Mouse (Mus musculus): ENCODE results near the gene Lrrc4. TPM values are rescaled to one million over a fixed set of nuclear protein-coding genes. Genes with fewer than 3 reads are reported as not detected.

Lrrc4 gene
- 10 to 100 TPM; 86.3 to 97.2 TPM for total RNA-seq (2021)

GRCm38 (mm10) chr6:28831011-28831853, at the start of gene Lrrc4:
TSS of gene Lrrc4 (minus strand) at chr6:28831747.
- DNase-seq (ENCODE audit: extremely low spot score in 1 of 2, low spot score in 1 of 2), result no peak

DNA sequence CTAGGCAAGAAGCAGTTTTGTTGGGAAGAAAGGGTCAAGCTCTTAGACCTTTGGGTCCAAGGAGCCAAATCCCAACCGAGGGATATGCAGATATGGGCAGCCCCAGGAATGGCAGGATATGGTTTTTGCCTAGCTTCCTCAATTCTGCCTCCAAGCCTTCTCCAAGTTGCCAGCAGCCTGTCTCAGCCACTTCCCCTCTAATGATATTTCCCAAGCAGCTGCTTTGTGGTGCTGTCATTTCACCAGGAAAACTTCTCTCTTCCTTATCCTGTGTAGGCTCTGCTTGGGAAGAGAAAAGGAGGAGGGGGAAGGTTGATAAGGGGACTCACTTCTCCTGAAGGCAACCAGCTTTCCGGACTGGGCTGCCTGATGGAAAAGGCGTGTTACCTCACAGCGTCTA, 49.4 kb upstream of the Lrrc4 start:
- DNase-seq (ENCODE audit: extremely low spot score in 1 of 2, low spot score in 1 of 2), result no peak

GRCm38 (mm10) chr6:28879315-28879714, 47.8 kb upstream of the Lrrc4 start:
- no peak for DNase-seq (ENCODE audit: extremely low spot score in 1 of 2, low spot score in 1 of 2)

DNA sequence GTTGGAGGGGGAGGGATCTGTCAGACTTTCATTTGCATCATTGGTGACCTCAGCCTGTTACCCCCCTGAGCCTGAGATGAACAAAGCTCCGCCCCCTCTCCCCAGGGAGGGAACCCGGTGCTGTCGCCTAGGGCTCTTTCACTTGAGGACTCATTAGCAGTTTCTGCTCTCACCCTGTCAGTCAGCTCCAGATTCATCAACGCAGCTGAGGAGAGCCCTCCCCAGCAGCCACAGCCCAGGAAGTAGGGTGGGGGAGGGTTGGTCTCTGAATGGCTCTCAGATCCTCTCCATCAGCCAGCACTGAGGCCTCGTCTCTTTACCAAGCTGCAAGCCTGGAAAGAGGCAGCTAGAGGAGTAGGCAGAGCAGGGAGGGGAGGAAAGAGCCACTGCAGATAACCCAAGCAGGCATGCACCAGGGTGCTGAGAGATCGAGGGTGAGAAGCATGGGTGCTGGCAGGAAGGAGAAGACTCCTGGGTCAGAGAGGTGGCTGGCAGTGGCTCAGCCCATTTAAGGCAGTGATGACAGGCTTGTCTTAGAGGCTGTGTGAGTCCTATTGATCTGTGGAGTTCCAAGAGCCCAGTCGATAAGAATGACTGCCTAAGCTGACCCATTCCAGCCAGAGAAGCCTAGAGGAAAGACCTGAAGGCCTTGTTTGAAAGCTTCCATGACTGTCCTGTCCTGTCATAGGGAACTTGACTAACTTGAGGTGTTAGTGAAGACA, 46.6 kb upstream of the Lrrc4 start:
- no peak for DNase-seq (ENCODE audit: extremely low spot score in 1 of 2, low spot score in 1 of 2)

DNA sequence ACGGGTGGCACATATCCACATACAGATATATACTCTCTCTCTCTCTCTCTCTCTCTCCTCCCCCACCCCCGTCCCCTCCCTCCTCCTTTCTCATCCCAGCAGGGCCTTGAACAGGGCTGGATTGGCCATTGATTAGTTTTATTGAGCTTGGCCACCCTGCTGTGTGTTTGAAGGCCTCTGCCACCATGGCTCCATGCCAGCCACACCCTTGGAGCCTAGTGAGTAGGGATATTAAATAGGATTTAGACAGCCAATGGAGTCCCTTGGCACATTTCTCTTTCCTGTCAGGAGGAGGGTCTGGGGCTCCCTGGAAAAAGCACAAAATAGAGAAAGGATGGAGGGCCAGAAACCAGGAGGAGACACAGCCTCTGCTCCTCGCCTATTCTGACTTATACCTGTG, 44.9 kb upstream of the Lrrc4 start:
- no peak for DNase-seq (ENCODE audit: extremely low spot score in 1 of 2, low spot score in 1 of 2)

- DNase-seq (ENCODE audit: extremely low spot score in 1 of 2, low spot score in 1 of 2), result no peak
These were observed 43.8 kb upstream of the Lrrc4 start for GRCm38 (mm10) chr6:28875333-28875732.

DNA sequence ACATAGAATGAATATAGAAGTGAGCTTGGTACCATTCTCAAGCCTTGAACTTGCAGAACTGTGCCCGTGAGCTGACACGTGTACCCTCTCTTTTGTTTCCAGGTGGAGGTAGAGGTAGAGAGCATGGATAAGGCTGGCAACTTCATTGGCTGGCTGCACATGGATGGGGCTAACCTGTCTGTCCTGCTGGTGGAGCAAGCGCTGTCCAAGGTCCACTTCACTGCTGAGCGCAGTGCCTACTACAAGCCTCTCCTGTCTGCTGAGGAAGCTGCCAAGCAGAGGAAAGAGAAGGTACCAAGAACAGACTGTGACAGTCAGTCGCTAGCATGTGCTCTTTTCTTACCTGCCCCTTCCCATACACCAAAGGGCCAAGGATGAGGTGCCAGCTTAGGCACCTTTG, 43.2 kb upstream of the Lrrc4 start:
- no peak for DNase-seq (ENCODE audit: extremely low spot score in 1 of 2, low spot score in 1 of 2)

GRCm38 (mm10) chr6:28874053-28874452, 42.5 kb upstream of the Lrrc4 start:
- no peak for DNase-seq (ENCODE audit: extremely low spot score in 1 of 2, low spot score in 1 of 2)

DNA sequence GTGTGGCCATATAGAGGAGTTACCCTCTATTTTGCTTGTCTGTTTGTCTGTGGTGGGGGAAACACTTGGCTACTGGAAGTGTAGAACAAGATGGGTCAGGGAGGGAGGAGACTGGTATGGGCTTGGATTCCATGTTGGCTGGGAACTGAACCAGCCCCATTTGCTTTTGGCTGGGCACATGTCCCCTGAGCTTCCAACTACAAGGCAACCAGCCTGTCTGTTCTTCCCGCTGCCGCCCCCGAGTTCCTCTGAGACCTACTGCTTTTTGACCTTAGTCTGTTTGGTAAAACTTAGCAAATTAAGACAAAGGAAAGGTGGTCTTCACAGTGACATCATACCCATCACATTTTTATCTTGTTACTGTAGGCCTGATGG, 40.9 kb upstream of the Lrrc4 start:
- DNase-seq (ENCODE audit: extremely low spot score in 1 of 2, low spot score in 1 of 2), result no peak

GRCm38 (mm10) chr6:28871725-28872420, 40.3 kb upstream of the Lrrc4 start:
- no peak for DNase-seq (ENCODE audit: extremely low spot score in 1 of 2, low spot score in 1 of 2)

DNA sequence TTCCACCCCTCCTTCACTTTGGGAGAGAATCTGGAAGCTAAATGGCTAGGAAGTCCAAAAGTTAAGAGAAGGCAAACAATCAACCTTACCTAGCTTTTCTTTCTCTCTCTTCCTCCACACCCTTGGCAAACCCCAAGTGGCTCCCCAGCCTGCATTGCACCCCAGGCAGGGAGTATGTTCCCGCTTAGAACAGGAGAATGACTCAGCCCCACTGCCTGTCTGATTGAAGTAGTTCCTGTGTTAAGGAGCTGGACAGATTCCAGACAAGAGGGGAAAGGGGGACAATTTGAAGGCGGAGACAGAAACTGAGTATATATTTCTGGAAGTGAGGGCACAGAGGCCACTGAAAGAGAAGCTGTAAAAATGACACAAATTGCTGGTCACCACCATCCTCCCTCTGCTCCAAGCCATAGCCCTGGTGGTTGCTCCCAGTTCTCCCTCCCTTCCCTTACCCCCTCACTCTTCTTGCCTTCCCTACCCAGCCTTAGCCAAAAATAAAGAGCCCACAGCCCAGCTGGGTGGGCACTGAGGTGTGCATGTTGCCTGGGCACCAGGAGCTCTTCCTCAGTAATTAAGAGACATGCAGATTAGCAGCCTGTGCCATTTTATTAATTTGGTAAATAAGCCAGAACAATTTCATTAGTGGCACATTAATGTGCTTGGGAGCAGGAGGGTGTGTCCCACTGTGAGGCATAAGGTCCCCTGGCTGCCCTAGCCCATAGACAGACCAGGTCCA, 36.1 kb upstream of the Lrrc4 start:
- no peak for DNase-seq (ENCODE audit: extremely low spot score in 1 of 2, low spot score in 1 of 2)

GRCm38 (mm10) chr6:28866206-28866605, 34.7 kb upstream of the Lrrc4 start:
- no peak for DNase-seq (ENCODE audit: extremely low spot score in 1 of 2, low spot score in 1 of 2)

- DNase-seq (ENCODE audit: extremely low spot score in 1 of 2, low spot score in 1 of 2), result no peak
These were observed 33.6 kb upstream of the Lrrc4 start for GRCm38 (mm10) chr6:28865112-28865511.

DNA sequence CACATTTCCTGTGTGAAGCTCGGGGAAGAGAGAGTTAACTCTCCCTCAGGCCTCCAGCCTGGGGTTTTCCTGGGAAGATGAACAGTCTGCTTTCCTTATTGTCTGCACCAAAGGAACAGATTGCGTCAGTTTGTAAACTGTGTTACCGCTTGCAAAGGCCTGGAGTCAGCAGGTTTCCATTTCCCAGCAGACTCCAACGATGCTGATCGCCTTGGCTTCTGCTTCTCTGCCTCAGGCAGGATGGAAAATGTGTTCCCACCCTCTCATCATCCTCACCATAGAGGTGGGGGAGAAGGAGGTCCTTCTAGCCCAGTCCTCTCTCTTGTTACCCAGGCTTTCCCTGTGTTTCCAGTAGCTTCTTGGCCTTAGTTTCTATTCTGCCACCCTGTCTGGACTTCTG, 33.1 kb upstream of the Lrrc4 start:
- no peak for DNase-seq (ENCODE audit: extremely low spot score in 1 of 2, low spot score in 1 of 2)

- DNase-seq (ENCODE audit: extremely low spot score in 1 of 2, low spot score in 1 of 2), result no peak
These were observed 30.8 kb upstream of the Lrrc4 start for GRCm38 (mm10) chr6:28862304-28862703.

DNA sequence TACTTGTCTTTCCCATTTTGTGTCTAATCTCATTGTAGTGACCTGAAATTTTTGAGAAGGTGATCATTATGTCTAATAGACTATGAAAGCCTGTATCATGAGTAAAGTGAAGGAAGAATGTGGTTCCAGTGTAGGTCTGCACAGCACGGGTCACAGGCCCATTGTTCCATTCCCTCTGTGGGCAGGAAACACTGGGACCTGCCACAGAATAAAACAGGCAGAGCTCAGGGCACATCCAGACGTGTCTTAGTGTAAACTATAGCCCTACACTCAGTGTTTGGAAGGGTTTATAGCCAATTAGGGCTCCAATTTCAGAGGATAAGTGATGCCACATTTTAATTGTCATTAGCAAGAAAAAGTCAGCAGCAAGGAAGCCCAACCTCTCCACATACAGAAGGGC, 29.4 kb upstream of the Lrrc4 start:
- DNase-seq (ENCODE audit: extremely low spot score in 1 of 2, low spot score in 1 of 2), result no peak

DNA sequence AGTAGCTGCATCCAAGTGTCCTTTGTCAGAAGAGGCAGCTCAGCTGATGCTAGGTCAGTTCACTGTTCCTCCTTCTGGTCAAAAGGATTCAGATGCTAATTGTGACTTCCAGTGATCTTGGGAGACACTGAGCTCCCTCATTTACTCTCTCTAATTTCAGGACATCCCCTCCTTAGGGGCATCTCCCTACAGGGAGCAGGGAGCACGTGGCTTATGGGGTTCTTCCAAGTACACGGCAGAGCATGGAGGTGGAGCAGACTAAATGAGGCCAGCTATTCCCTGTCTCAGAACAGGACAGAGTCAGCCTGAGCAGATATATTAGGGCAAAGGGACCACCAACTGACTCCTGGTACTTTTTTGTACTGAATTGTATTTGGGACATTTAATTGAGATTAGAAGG, 28.9 kb upstream of the Lrrc4 start:
- DNase-seq (ENCODE audit: extremely low spot score in 1 of 2, low spot score in 1 of 2), result no peak

DNA sequence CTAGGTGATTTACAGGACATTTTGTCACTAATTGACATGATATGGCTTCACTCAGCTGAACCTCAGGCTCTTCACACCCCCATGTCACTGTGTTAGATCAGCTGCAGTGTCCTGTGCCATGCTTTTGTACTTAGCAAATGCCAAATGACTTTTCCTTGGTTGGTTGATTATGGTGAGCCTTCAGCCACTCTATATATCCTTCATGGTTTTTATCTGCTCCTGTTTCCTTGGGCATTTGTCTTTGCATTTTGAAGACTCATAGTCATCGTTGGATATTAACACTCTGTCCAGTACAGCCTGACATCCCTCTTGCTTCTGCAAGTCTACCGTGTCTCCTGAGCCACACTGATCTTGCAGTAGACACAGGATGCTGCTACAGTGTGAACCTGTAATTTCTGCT, 27.5 kb upstream of the Lrrc4 start:
- DNase-seq (ENCODE audit: extremely low spot score in 1 of 2, low spot score in 1 of 2), result no peak

DNA sequence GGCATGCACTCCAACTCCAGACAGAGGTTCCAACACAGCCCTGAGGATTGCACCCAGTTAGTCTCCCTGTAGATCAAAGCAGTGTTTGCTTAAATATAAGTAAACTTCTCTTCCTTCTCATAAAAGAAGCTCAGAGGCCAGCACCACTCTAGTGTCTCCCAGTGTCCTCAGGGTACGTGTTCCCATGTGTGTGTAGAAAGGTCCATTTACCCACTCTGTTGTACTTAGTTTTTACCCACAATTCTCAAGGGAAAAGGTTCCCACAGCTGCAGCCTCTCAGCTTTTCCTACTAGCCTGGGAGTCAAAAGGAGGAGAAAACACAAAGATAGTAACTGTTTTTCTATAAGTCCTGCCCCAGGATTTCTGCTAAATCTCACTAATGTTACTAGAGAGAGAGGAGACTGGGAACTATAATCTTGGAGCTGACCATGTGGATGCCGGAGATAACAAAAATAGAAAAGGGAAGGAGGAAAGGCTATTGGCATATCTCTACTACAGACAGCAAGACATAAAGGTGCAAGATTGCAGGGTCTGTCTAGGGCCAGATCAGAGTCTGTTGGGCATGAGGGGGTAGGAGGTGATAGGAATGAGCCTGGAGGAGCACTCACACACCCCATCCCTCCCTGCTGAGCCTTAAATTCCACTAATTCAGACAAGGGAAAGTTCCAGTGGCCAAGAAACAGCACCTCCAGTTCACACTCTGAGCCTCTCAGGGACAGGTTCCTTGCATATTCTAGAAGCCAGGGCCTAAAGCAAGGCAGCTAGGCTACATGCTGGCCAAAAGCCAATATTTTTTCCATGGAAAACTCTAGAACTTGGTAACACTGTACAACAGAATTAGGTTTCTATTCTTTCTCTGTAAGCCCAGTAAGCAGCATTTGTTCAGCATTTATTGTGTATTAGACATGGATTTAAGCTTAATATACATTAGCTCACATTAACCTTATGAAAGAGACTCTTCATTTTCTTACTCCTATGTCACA, 25.9 kb upstream of the Lrrc4 start:
- no peak for DNase-seq (ENCODE audit: extremely low spot score in 1 of 2, low spot score in 1 of 2)

GRCm38 (mm10) chr6:28856789-28857188, 25.2 kb upstream of the Lrrc4 start:
- no peak for DNase-seq (ENCODE audit: extremely low spot score in 1 of 2, low spot score in 1 of 2)
